Mouse (Mus musculus) cerebellum, adult 11-12 months (tissue): ENCODE data around the gene Rsph10b.

Source experiments
- DNase-seq: peaks from one replicate; pipeline ENCODE4 v3.0.0; 2022

The Rsph10b gene

GRCm38 (mm10) chr5:143941588-143941987 lies 8.8 kb downstream of the Rsph10b start:
- DNase-seq: no peak

- DNase-seq: no peak
Measured at GRCm38 (mm10) chr5:143943231-143944125, 10.6 kb downstream of the Rsph10b start.

GRCm38 (mm10) chr5:143948361-143948760 lies 15.5 kb downstream of the Rsph10b start:
- DNase-seq: no peak

GRCm38 (mm10) chr5:143950016-143950415 lies 17.2 kb downstream of the Rsph10b start:
- DNase-seq: no peak

- no peak for DNase-seq
Measured at GRCm38 (mm10) chr5:143957101-143957500, 24.3 kb downstream of the Rsph10b start.

GRCm38 (mm10) chr5:143959551-143959950 lies 26.7 kb downstream of the Rsph10b start:
- no peak for DNase-seq

- no peak for DNase-seq
Measured at GRCm38 (mm10) chr5:143961176-143961575, 28.3 kb downstream of the Rsph10b start.

- DNase-seq: no peak
Measured at GRCm38 (mm10) chr5:143965586-143966345, 32.9 kb downstream of the Rsph10b start.

- DNase-seq: no peak
Measured at GRCm38 (mm10) chr5:143966671-143967070, 33.8 kb downstream of the Rsph10b start.

GRCm38 (mm10) chr5:143972628-143973027 lies 39.8 kb downstream of the Rsph10b start:
- no peak for DNase-seq

- DNase-seq: peak; percentile 33
Measured at GRCm38 (mm10) chr5:143974931-143975630, 42.2 kb downstream of the Rsph10b start.

GRCm38 (mm10) chr5:143975631-143975933 lies 42.7 kb downstream of the Rsph10b start:
- DNase-seq: no peak

GRCm38 (mm10) chr5:143976232-143976631 lies 43.4 kb downstream of the Rsph10b start:
- DNase-seq: no peak

- DNase-seq: no peak
Measured at GRCm38 (mm10) chr5:143976726-143977431, 44.0 kb downstream of the Rsph10b start.

GRCm38 (mm10) chr5:143980858-143981257 lies 48.0 kb downstream of the Rsph10b start:
- no peak for DNase-seq

GRCm38 (mm10) chr5:143982361-143982760 lies 49.5 kb downstream of the Rsph10b start:
- DNase-seq: no peak

GRCm38 (mm10) chr5:143985381-143985780 lies 52.5 kb downstream of the Rsph10b start:
- DNase-seq: no peak

- DNase-seq: no peak
Measured at GRCm38 (mm10) chr5:143987596-143987995, 54.8 kb downstream of the Rsph10b start.

- no peak for DNase-seq
Measured at GRCm38 (mm10) chr5:143989046-143989445, 56.2 kb downstream of the Rsph10b start.

GRCm38 (mm10) chr5:143990086-143990485 lies 57.3 kb downstream of the Rsph10b start:
- no peak for DNase-seq

- no peak for DNase-seq
Measured at GRCm38 (mm10) chr5:143992661-143993060, 59.8 kb downstream of the Rsph10b start.

GRCm38 (mm10) chr5:143993260-143993659 lies 60.4 kb downstream of the Rsph10b start:
- no peak for DNase-seq

- no peak for DNase-seq
Measured at GRCm38 (mm10) chr5:143993849-143994248, 61.0 kb downstream of the Rsph10b start.
